Mouse (Mus musculus) adrenal gland, postnatal 10 days (tissue): Measurements from ENCODE around the gene Cyp19a1. TPM values are rescaled to one million over a fixed set of nuclear protein-coding genes. Genes with fewer than 3 reads are reported as not detected.
A peak's percentile ranks its signal among the peaks of the same experiment; 100 is the strongest.

Experiments used
- DNase-seq: peaks from one replicate; pipeline ENCODE4 v3.0.0; 2021; ENCODE audit warnings: mixed read lengths
- total RNA-seq, 2 experiments: library from RNA; stranded (reverse); gene quantifications; 2 replicates each; pipeline ENCODE4 v1.2.3; 2021

Cyp19a1 gene
- total RNA-seq, 2 experiments from 2014 or later: not detected

GRCm38 (mm10) chr9:54169489-54169888, 98.4 kb downstream of the Cyp19a1 start:
- no peak for DNase-seq

GRCm38 (mm10) chr9:54168425-54168824, 99.5 kb downstream of the Cyp19a1 start:
- DNase-seq: no peak

GRCm38 (mm10) chr9:54163117-54163516, 104.8 kb downstream of the Cyp19a1 start:
- peak; percentile 25 for DNase-seq

- DNase-seq: no peak
These were observed 114.2 kb downstream of the Cyp19a1 start for GRCm38 (mm10) chr9:54153679-54154078.

GRCm38 (mm10) chr9:54139191-54139590, 128.7 kb downstream of the Cyp19a1 start:
- no peak for DNase-seq

Other genes starting within 250 kb of the Cyp19a1 start
- under 1 TPM; 0.39 to 0.48 TPM for gene Tnfaip8l3, start 199.7 kb downstream of the Cyp19a1 start, total RNA-seq
- 1 to 10 TPM; 3.0 to 3.7 TPM for gene Gldn, start 18.4 kb upstream of the Cyp19a1 start, total RNA-seq
- gene Dmxl2, start 233.5 kb upstream of the Cyp19a1 start, total RNA-seq: 10 to 100 TPM; 11.7 to 15.2 TPM